Comparison of ENCODE assay signal across 10 mouse cellular contexts in the genomic region with DNA sequence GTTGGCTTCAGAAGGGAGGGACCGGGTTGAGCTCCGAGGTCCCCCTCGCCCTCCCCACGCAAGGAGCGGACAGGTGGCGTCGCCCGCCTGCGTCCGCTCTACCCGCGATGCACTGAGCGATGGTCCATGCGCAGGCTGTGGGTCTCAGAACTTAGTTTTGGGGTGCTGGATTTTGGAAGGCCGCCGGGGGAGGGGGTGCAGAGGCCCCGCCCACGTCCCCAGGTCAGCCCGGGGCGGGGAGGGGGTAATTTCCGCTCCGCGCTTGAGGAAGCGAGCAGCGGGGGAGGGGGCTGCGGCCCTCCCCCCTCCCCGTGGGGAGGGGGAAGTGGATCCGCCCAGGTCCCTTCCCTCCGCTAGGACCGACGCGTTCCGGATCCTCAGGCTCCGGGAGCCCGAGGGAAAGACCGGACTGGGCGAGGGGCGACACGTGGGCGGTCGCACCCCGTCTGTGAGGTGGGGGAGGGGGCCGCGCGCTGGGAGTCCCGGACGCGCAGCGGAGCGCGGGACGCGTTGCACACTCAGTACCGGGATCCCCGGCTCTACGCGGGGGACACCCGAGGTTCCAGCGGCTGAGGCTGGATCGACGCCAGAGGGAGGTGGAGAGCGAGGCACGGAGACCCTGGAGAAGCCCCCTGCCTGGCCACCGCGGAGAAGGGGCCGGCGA. TPM values are rescaled to one million over a fixed set of nuclear protein-coding genes. Genes with fewer than 3 reads are reported as not detected.
A peak's percentile ranks its signal among the peaks of the same experiment; 100 is the strongest.
DNase-seq lines count a peak whose midpoint lies in the region; ATAC-seq lines count a peak whose summit lies in the region.
"Had no signal": no experiment of that assay in that cellular context is flagged by ENCODE, and none has a peak within 500 bp of the region (broad histone marks: within the 10 kb centered on the region; RNA-seq: fewer than 3 reads in every experiment).

No protein-coding gene starts in this region.

- H3K9ac ChIP-seq in kidney, embryonic 14.5 days (ENCODE audit: low read depth, low read length) = peak overlapping the region; percentile 92
- H3K9ac ChIP-seq in heart, embryonic 13.5 days = peak overlapping the region; percentile 96
- peak overlapping the region; percentile 97 for H3K9ac ChIP-seq in limb, embryonic 11.5 days (ENCODE audit: low read length)
- H3K9ac ChIP-seq in neural tube, embryonic 13.5 days = peak overlapping the region; percentile 89

- H3K4me2 ChIP-seq in kidney, embryonic 14.5 days (replicated peaks; ENCODE audit: low read depth, low read length) = peak overlapping the region; percentile 75
- H3K4me2 ChIP-seq in heart, embryonic 13.5 days = peak overlapping the region; percentile 94
- peak overlapping the region; percentile 76 for H3K4me2 ChIP-seq in limb, embryonic 11.5 days (ENCODE audit: low read depth, severe bottlenecking)
- peak overlapping the region; percentile 83 for H3K4me2 ChIP-seq in neural tube, embryonic 13.5 days

- H3K9me3 ChIP-seq in kidney, embryonic 14.5 days (ENCODE audit: control insufficient read depth, low read length) = no peaks in the 10 kb centered on the region
- no peaks in the 10 kb centered on the region for H3K9me3 ChIP-seq in heart, embryonic 13.5 days
- H3K9me3 ChIP-seq in limb, embryonic 11.5 days (ENCODE audit: control insufficient read depth, low read length) = no peaks in the 10 kb centered on the region
- no peaks in the 10 kb centered on the region for H3K9me3 ChIP-seq in neural tube, embryonic 13.5 days

- under 1% methylated on average over 52 of the region's 67 CpGs for WGBS in kidney, embryonic 14.5 days
- under 1% methylated on average over 59 of the region's 67 CpGs for WGBS in heart, embryonic 13.5 days
- under 1% methylated on average over 62 of the region's 67 CpGs for WGBS in limb, embryonic 11.5 days
- under 1% methylated on average over 66 of the region's 67 CpGs for WGBS in neural tube, embryonic 13.5 days

- peak overlapping the region; percentile 96 for H3K4me3 ChIP-seq in kidney, embryonic 14.5 days (ENCODE audit: low read length)
- peak overlapping the region; percentile 79 for H3K4me3 ChIP-seq in heart, embryonic 13.5 days
- H3K4me3 ChIP-seq in limb, embryonic 11.5 days (ENCODE audit: low read depth, low read length) = peak overlapping the region; percentile 90
- peak overlapping the region; percentile 82 for H3K4me3 ChIP-seq in neural tube, embryonic 13.5 days
- H3K4me3 ChIP-seq: myocyte had no signal

- no peaks in the 10 kb centered on the region for H3K36me3 ChIP-seq in kidney, embryonic 14.5 days (ENCODE audit: control insufficient read depth, insufficient read depth, low read length)
- no peaks in the 10 kb centered on the region for H3K36me3 ChIP-seq in heart, embryonic 13.5 days
- no peaks in the 10 kb centered on the region for H3K36me3 ChIP-seq in limb, embryonic 11.5 days (ENCODE audit: control insufficient read depth, insufficient read depth, low read length)
- no peaks in the 10 kb centered on the region for H3K36me3 ChIP-seq in neural tube, embryonic 13.5 days

- H3K4me1 ChIP-seq in kidney, embryonic 14.5 days (ENCODE audit: control insufficient read depth, insufficient read depth, low read length) = peaks cover 12% of the 10 kb centered on the region
- peaks cover 28% of the 10 kb centered on the region for H3K4me1 ChIP-seq in heart, embryonic 13.5 days
- peaks cover 8% of the 10 kb centered on the region for H3K4me1 ChIP-seq in limb, embryonic 11.5 days (ENCODE audit: control insufficient read depth, insufficient read depth, low read length)
- H3K4me1 ChIP-seq in neural tube, embryonic 13.5 days (replicated peaks) = peaks cover 30% of the 10 kb centered on the region

- H3K27me3 ChIP-seq in kidney, embryonic 14.5 days (ENCODE audit: control insufficient read depth, insufficient read depth, low read length) = no peaks in the 10 kb centered on the region
- no peaks in the 10 kb centered on the region for H3K27me3 ChIP-seq in heart, embryonic 13.5 days (replicated peaks)
- no peaks in the 10 kb centered on the region for H3K27me3 ChIP-seq in limb, embryonic 11.5 days (ENCODE audit: control insufficient read depth, insufficient read depth, low read length)
- H3K27me3 ChIP-seq in neural tube, embryonic 13.5 days = no peaks in the 10 kb centered on the region

- H3K27ac ChIP-seq in kidney, embryonic 14.5 days (ENCODE audit: low read depth, low read length) = peak overlapping the region; percentile 94
- peak overlapping the region; percentile 97 for H3K27ac ChIP-seq in heart, embryonic 13.5 days (replicated peaks)
- peak overlapping the region; percentile 97 for H3K27ac ChIP-seq in limb, embryonic 11.5 days (replicated peaks; ENCODE audit: low read depth, low read length)
- peak overlapping the region; percentile 95 for H3K27ac ChIP-seq in neural tube, embryonic 13.5 days (replicated peaks)

- ATAC-seq in kidney, embryonic 14.5 days (ENCODE audit: low FRiP score, low TSS enrichment) = peak; percentile 88
- ATAC-seq in heart, embryonic 13.5 days (ENCODE audit: extremely low read depth, insufficient number of reproducible peaks, low FRiP score, low TSS enrichment) = peak; percentile 55; the same call in 1 of the 2 replicates
- ATAC-seq in limb, embryonic 11.5 days (ENCODE audit: insufficient number of reproducible peaks, low FRiP score, low TSS enrichment, low read depth) = peak; percentile 72
- ATAC-seq in neural tube, embryonic 13.5 days (ENCODE audit: low read depth) = peak; percentile 83

- DNase-seq in kidney, adult 9 months = no peak
- peak; percentile 24 for DNase-seq in adrenal gland, postnatal 25 days
- peak; percentile 92 for DNase-seq in limb, embryonic 11.5 days (ENCODE audit: low spot score)
- no peak for DNase-seq in layer of hippocampus, postnatal 36 days
- DNase-seq in left cerebral cortex, adult 18-20 months (ENCODE audit: low spot score in 2 of 2) = no peak

RNA-seq across cellular contexts. Expression of gene Igf2bp1, which starts 1.2 kb away (rescaled TPM):
- polyA plus RNA-seq in kidney, embryonic 14.5 days (2014; fragmentation: Nextera tagmentation; extraction: Ambion mirVana) = 42.1 and 54.2 TPM in 2 replicates
- total RNA-seq in adrenal gland, postnatal 25 days (2021) = 3.9 and 5.1 TPM in 2 replicates
- polyA plus RNA-seq in heart, embryonic 13.5 days (2015; fragmentation: Nextera tagmentation; extraction: Ambion mirVana) = 39.3 and 42.0 TPM in 2 replicates
- 106 and 116 TPM in 2 replicates for polyA plus RNA-seq in limb, embryonic 11.5 days (2014; fragmentation: Nextera tagmentation; extraction: Ambion mirVana)
- polyA plus RNA-seq in neural tube, embryonic 13.5 days (2015; fragmentation: Nextera tagmentation; extraction: Ambion mirVana) = 16.7 and 21.2 TPM in 2 replicates
- total RNA-seq in layer of hippocampus, postnatal 36 days (2021) = not detected
- total RNA-seq in left cerebral cortex, adult 18-20 months (2021) = under 1 TPM in 1 of 2 experiments, not detected in 1; 0.37 TPM

RNA-seq across cellular contexts. Expression of gene Gip, which starts 17.4 kb away (rescaled TPM):
- not detected in 2 replicates for polyA plus RNA-seq in kidney, embryonic 14.5 days (2014; fragmentation: Nextera tagmentation; extraction: Ambion mirVana)
- not detected in 2 replicates for total RNA-seq in adrenal gland, postnatal 25 days (2021)
- polyA plus RNA-seq in heart, embryonic 13.5 days (2015; fragmentation: Nextera tagmentation; extraction: Ambion mirVana) = not detected in 2 replicates
- polyA plus RNA-seq in limb, embryonic 11.5 days (2014; fragmentation: Nextera tagmentation; extraction: Ambion mirVana) = not detected in 2 replicates
- polyA plus RNA-seq in neural tube, embryonic 13.5 days (2015; fragmentation: Nextera tagmentation; extraction: Ambion mirVana) = not detected in 2 replicates
- total RNA-seq in layer of hippocampus, postnatal 36 days (2021) = not detected
- total RNA-seq in left cerebral cortex, adult 18-20 months (2021) = not detected
- total RNA-seq: adrenal gland, adult 18-20 months had no signal
- polyA plus RNA-seq: myocyte had no signal

RNA-seq across cellular contexts. Expression of gene Snf8, which starts 27.7 kb away (rescaled TPM):
- 34.2 and 63.5 TPM in 2 replicates for polyA plus RNA-seq in kidney, embryonic 14.5 days (2014; fragmentation: Nextera tagmentation; extraction: Ambion mirVana)
- total RNA-seq in adrenal gland, postnatal 25 days (2021) = 85.0 and 87.0 TPM in 2 replicates
- polyA plus RNA-seq in heart, embryonic 13.5 days (2015; fragmentation: Nextera tagmentation; extraction: Ambion mirVana) = 68.3 and 74.7 TPM in 2 replicates
- 38.3 and 39.1 TPM in 2 replicates for polyA plus RNA-seq in limb, embryonic 11.5 days (2014; fragmentation: Nextera tagmentation; extraction: Ambion mirVana)
- polyA plus RNA-seq in neural tube, embryonic 13.5 days (2015; fragmentation: Nextera tagmentation; extraction: Ambion mirVana) = 129 TPM in 2 replicates
- total RNA-seq in layer of hippocampus, postnatal 36 days (2021) = 100 to 1,000 TPM; 101 to 107 TPM
- total RNA-seq in left cerebral cortex, adult 18-20 months (2021) = 100 to 1,000 TPM; 104 to 106 TPM

RNA-seq across cellular contexts. Expression of gene Ube2z, which starts 58.2 kb away (rescaled TPM):
- 27.6 and 36.4 TPM in 2 replicates for polyA plus RNA-seq in kidney, embryonic 14.5 days (2014; fragmentation: Nextera tagmentation; extraction: Ambion mirVana)
- 46.2 and 48.4 TPM in 2 replicates for total RNA-seq in adrenal gland, postnatal 25 days (2021)
- 31.5 and 33.1 TPM in 2 replicates for polyA plus RNA-seq in heart, embryonic 13.5 days (2015; fragmentation: Nextera tagmentation; extraction: Ambion mirVana)
- 31.1 and 35.4 TPM in 2 replicates for polyA plus RNA-seq in limb, embryonic 11.5 days (2014; fragmentation: Nextera tagmentation; extraction: Ambion mirVana)
- polyA plus RNA-seq in neural tube, embryonic 13.5 days (2015; fragmentation: Nextera tagmentation; extraction: Ambion mirVana) = 31.5 and 33.0 TPM in 2 replicates
- 10 to 100 TPM; 53.8 to 54.6 TPM for total RNA-seq in layer of hippocampus, postnatal 36 days (2021)
- total RNA-seq in left cerebral cortex, adult 18-20 months (2021) = 10 to 100 TPM; 61.9 to 63.1 TPM

Comparison
In these comparisons a context has a peak if more than half of its experiments do, and no peak if none do; other contexts are left out.
1. DNase-seq: peak in adrenal gland, postnatal 25 days (single experiment) and limb, embryonic 11.5 days (single experiment); none in kidney, adult 9 months (single experiment), layer of hippocampus, postnatal 36 days (0 of 2) and left cerebral cortex, adult 18-20 months (0 of 2).
2. Peak in every context shown above with its lines, with median percentiles within 50 percentile points of each other: ATAC-seq, H3K27ac ChIP-seq, H3K4me2 ChIP-seq, H3K4me3 ChIP-seq and H3K9ac ChIP-seq.